Mouse (Mus musculus): Measurements from ENCODE around the gene Col6a2.

DNA sequence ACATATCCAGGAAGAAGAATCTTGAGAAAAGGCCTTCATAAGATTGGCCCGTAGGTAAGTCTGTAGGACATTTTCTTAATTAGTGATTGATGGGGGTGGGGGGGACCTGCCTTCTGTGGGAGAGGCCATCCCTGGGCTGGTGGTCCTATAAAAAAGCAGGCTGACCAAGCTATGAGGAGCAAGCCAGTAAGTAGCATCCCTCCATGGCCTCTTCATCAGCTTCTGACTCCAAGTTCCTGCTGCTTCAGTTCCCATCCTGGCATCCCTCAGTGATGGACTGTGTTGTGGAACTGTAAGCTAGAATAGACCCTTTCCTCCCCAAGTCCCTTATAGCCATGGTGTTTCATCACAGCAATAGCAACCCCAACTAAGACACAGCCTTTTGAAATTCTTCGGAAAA, 16.5 kb upstream of the Col6a2 start:
- no peak for TF ChIP-seq CTCF (IDR thresholded peaks at IDR 0.05; ENCODE audit: extremely low read depth, insufficient read depth, low read length)
- TF ChIP-seq POLR2A (IDR thresholded peaks at IDR 0.05; ENCODE audit: extremely low read depth, insufficient read depth, low read length), result no peak

Measured in cortical plate, adult 2 months (tissue).